Mouse (Mus musculus): ENCODE data around the gene Srpr. TPM values are rescaled to one million over a fixed set of nuclear protein-coding genes. Genes with fewer than 3 reads are reported as not detected.

Srpr gene
- 118 TPM for polyA plus RNA-seq (2015; fragmentation: Illumina TruSeq; extraction: RNeasy Lipid Tissue Mini Kit (QIAGEN cat#74804); ENCODE audit: insufficient read depth, low replicate concordance)

GRCm38 (mm10) chr9:35199772-35200471 lies at the start of gene Srpr, which contains the start of gene Tirap:
TSS of gene Srpr (plus strand) at chr9:35200175.
TSS of gene Tirap (minus strand) at chr9:35200291.

GRCm38 (mm10) chr9:35175251-35176123 lies 24.5 kb upstream of the Srpr start, which contains the start of gene Dcps:
TSS of gene Dcps (minus strand) at chr9:35176061.

GRCm38 (mm10) chr9:35210542-35211474 lies 10.8 kb downstream of the Srpr start, which contains the start of gene Foxred1:
TSS of gene Foxred1 (minus strand) at chr9:35211055.

GRCm38 (mm10) chr9:35267146-35267975 lies 67.4 kb downstream of the Srpr start, which contains the start of the genes Fam118b and Rpusd4:
TSS of gene Fam118b (minus strand) at chr9:35267805.
TSS of gene Rpusd4 (plus strand) at chr9:35267865.

Other genes starting within 250 kb of the Srpr start
- gene St3gal4, start 80.9 kb upstream of the Srpr start, polyA plus RNA-seq (2015; fragmentation: Illumina TruSeq; extraction: RNeasy Lipid Tissue Mini Kit (QIAGEN cat#74804); ENCODE audit: insufficient read depth, low replicate concordance): 47.1 TPM
- 42.4 TPM for gene Dcps, start 24.1 kb upstream of the Srpr start, polyA plus RNA-seq (2015; fragmentation: Illumina TruSeq; extraction: RNeasy Lipid Tissue Mini Kit (QIAGEN cat#74804); ENCODE audit: insufficient read depth, low replicate concordance)
- 11.3 TPM for gene Tirap, start 116 bp downstream of the Srpr start, polyA plus RNA-seq (2015; fragmentation: Illumina TruSeq; extraction: RNeasy Lipid Tissue Mini Kit (QIAGEN cat#74804); ENCODE audit: insufficient read depth, low replicate concordance)
- 63.3 TPM for gene Foxred1, start 10.9 kb downstream of the Srpr start, polyA plus RNA-seq (2015; fragmentation: Illumina TruSeq; extraction: RNeasy Lipid Tissue Mini Kit (QIAGEN cat#74804); ENCODE audit: insufficient read depth, low replicate concordance)
- gene Fam118b, start 67.6 kb downstream of the Srpr start, polyA plus RNA-seq (2015; fragmentation: Illumina TruSeq; extraction: RNeasy Lipid Tissue Mini Kit (QIAGEN cat#74804); ENCODE audit: insufficient read depth, low replicate concordance): 29.1 TPM
- gene Rpusd4, start 67.7 kb downstream of the Srpr start, polyA plus RNA-seq (2015; fragmentation: Illumina TruSeq; extraction: RNeasy Lipid Tissue Mini Kit (QIAGEN cat#74804); ENCODE audit: insufficient read depth, low replicate concordance): 25.4 TPM
- 12.6 TPM for gene Cdon, start 221.0 kb downstream of the Srpr start, polyA plus RNA-seq (2015; fragmentation: Illumina TruSeq; extraction: RNeasy Lipid Tissue Mini Kit (QIAGEN cat#74804); ENCODE audit: insufficient read depth, low replicate concordance)

Measured in spleen, adult 10 weeks (tissue).